Mouse (Mus musculus): ENCODE results near the gene Zfp488. TPM values are rescaled to one million over a fixed set of nuclear protein-coding genes. Genes with fewer than 3 reads are reported as not detected.

The Zfp488 gene
- total RNA-seq, 2 experiments from 2014 or later, result not detected

DNA sequence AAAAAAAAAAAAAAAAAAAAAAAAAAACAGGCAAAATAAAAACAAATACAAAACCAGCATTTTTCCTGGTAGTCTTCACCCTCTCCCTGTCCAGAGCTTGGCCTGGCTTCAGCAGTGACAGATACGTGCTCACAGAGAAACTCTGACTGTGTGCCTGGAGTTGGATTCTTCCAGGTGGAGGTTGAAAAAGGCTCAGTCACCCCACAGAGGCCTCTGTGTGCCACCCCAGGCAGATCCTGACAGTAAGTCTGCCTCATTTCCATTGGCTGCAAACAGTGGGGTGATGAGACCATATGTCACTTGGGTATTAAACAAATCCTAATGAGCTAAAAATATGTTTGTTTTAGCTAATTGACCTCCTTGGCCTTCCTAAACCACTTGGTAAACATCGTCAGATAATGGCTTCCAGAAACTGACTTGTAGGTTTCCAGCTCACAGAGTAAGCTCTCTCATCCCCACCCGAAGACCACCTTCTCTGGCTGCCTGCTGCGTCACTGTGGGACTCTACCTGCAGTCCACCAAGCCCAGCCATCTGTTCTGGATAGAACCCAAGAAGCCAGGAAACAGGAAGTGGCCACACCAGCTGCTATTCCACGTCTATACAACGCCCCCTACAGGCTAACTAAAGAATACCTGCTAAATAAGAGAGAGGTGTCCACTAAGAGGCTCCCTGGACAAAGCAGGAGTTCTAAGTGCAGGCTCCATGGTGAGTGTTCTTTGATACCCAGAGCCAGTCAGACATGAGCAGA, 26.2 kb downstream of the Zfp488 start:
- intact Hi-C loops (cut with DNase I), result no loop called here
- no peak for DNase-seq

GRCm38 (mm10) chr14:33946125-33946524, 32.4 kb downstream of the Zfp488 start:
- intact Hi-C loops (cut with DNase I), result no loop called here

GRCm38 (mm10) chr14:33942222-33942621, 36.3 kb downstream of the Zfp488 start:
- intact Hi-C loops (cut with DNase I), result no loop called here
- DNase-seq, result no peak

More at GRCm38 (mm10) chr14:33946125-33946524, 32.4 kb downstream of the Zfp488 start:
- no peak for DNase-seq

GRCm38 (mm10) chr14:33940739-33941138, 37.8 kb downstream of the Zfp488 start, which contains the start of gene Gdf2:
Gene Gdf2, plus strand, starts transcription at chr14:33941039.
- no peak for DNase-seq
- intact Hi-C loops (cut with DNase I), result loop anchor here (2.0 kb wide), 1 partner anchor 20 kb away; no protein-coding TSS in a partner anchor

DNA sequence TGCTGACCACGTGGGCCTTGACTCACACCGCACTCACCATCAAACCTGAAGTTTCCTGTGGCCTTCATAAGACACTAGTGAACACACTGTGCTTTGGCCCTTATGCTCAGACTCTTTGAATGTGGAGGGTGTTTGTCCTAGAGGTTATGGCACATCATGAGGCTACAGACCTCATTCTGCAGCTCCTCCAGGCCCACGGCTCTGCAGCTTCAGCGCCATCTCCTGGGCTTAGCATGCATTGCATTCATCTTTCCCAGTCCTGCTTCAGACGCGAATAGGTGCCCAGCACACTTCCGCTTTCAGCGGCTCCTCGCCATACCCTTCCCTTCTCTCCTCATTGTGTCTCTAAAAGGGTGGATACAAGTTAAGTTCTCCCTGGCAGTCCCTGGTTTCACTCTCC, 39.4 kb downstream of the Zfp488 start:
- intact Hi-C loops (cut with DNase I), result loop anchor here (5.0 kb wide), 1 partner anchor 307 kb away; no protein-coding TSS in a partner anchor
- peak; percentile 58 to 74 for DNase-seq

GRCm38 (mm10) chr14:33933778-33934317, 44.7 kb downstream of the Zfp488 start:
- intact Hi-C loops (cut with DNase I), result loop anchor here (1.0 kb wide), 2 partner anchors 238 to 261 kb away; no protein-coding TSS in a partner anchor
- DNase-seq, result peak; percentile 41 to 62

DNA sequence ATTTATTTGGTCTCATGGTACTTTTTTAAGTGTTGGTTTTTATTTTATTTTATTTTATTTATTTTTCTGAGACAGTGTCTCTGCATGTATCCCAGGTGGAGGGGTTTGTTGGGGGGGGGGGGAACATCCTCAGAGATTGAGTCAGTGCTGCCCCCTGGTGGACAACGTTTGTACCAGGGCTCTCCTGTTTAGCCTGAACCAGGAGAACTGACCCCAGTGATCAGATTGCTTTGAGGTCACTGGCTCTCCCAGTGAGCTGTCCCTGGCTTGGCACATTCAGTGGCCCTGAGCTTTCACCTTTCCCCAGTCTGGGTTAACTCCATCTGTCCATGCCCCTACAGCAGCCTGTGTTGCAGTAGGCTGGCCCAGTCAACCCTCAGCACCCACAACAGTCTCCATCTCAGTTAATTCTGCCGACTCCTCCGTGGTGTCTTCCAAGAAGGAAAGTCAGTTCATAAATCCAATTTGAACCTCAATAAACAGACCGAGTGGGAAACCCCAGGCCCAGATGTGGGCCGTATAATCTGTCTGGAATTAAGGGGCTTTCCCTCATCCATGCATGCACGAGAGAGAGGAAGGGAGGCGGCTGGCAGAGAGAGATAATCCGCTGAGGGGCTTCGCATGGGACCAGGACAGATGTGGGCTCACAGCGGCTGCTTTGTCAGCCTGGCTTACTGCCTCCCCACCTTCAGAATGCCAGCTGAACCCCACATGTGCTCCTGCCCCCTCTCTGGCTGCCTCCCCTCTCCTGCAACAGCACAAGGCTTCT, 45.4 kb downstream of the Zfp488 start:
- peak; percentile 71 to 81 for DNase-seq
- intact Hi-C loops (cut with DNase I), result loop anchor here (1.0 kb wide), 2 partner anchors 237 to 260 kb away; no protein-coding TSS in a partner anchor

- DNase-seq, result no peak
- intact Hi-C loops (cut with DNase I), result no loop called here
These were observed 46.7 kb downstream of the Zfp488 start for GRCm38 (mm10) chr14:33931853-33932252.

DNA sequence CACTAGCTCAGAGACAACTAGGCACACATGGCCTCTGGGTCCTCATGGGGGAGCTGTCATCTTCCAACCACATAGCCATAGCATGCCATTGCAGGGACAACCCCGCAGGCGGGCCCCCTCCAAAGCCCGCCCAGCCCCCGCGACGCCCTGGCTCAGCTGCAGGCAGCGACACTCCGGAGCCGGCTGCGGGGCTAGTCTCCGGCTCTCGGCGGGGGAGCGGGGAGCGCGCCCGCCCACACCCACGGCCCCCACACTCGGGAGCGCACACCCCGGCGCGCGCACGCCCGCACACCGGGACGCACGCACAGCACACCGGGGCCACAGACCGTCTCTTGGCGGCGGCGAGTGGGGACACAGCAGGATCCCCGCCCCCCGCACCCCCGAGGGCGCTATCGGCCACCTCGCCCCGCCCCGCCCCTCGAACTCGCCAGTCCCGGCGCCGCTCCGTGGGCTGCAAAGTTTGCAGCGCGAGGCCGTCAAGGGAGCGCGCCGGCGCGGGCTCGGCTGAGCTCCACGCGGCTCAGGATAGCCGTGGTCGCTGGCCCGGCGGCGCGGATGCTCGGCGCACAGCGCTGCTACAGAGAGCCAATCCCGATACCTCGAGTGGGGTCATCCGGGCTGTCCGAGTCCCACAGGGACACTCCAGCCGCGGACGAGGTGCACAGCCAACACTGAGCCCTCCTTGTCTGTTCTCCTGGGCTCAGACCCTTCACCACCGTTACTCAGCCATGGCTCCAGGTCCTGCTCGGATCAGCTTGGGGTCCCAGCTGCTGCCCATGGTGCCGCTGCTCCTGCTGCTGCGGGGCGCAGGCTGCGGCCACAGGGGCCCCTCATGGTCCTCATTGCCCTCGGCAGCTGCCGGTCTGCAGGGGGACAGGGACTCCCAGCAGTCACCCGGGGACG, 55.1 kb downstream of the Zfp488 start, which contains the start of gene Gdf10:
Gene Gdf10 (plus strand): TSS at position 420 of the 903 bp plus-strand sequence.
- peak; percentile 24 to 37 for DNase-seq
- intact Hi-C loops (cut with DNase I), result no loop called here

- intact Hi-C loops (cut with DNase I), result no loop called here
- DNase-seq, result no peak
These were observed 55.8 kb downstream of the Zfp488 start for GRCm38 (mm10) chr14:33922771-33923167.

DNA sequence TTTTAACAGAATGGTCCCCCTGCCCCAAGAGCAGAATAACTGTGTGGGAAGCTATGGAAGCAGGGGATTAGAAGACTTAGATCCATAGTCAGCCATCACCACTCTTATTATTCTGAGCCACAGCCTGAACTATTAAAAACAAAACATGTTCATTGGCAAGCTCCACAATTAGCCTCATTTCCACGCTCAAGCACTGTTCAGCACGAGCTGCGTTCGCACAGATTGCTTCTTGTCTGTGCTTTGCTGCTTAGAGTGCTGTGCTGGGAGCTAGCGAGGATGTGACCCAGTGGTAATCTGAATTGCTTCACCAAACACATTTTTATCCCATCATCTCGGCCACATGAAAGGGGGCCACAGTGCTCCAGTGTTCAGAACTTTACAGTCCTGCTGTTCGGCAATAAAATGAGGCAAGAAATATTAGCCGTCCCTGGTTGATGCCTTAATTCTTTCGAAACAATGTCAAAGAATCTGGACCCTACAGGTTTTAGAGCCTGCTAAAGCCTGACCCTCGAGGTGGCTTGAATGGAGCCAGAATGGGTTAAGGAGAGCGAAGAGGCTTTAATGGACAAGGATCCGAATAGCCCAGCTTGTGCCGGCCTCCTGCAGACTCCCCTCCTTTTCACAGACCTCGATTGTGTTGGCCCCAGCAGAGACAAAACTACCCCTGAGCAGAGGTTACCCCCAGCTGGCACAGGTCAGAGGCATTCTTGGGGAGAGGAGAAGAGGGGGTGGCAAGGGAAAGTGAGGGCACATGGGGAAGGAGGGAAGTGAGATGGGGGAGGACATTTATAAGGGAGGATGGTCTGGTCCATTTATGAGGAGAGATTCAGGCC, 57.6 kb downstream of the Zfp488 start:
- intact Hi-C loops (cut with DNase I), result no loop called here
- no peak for DNase-seq

Other genes starting within 250 kb of the Zfp488 start
- 1 to 10 TPM; 1.2 to 1.7 TPM for gene Gdf10, start 55.2 kb downstream of the Zfp488 start, total RNA-seq (2021)
- gene Gdf2, start 37.7 kb downstream of the Zfp488 start, total RNA-seq (2021), result under 1 TPM; 0.16 to 0.19 TPM
- not detected for gene Rbp3, start 24.8 kb downstream of the Zfp488 start, total RNA-seq (2021)
- gene Gm30083, start 36.4 kb upstream of the Zfp488 start, total RNA-seq (2021), result not detected
- gene Gm5460, start 38.0 kb upstream of the Zfp488 start, total RNA-seq (2021), result not detected
- not detected for gene Antxrl, start 73.9 kb upstream of the Zfp488 start, total RNA-seq (2021)
- gene Anxa8, start 107.2 kb upstream of the Zfp488 start, total RNA-seq (2021), result 1 to 10 TPM; 2.6 to 3.7 TPM
- gene A630023A22Rik, start 124.0 kb upstream of the Zfp488 start, total RNA-seq (2021), result not detected
- gene Npy4r, start 173.7 kb upstream of the Zfp488 start, total RNA-seq (2021), result under 1 TPM; 0.14 TPM
- gene Gprin2, start 222.9 kb upstream of the Zfp488 start, total RNA-seq (2021), result under 1 TPM; 0.08 to 0.17 TPM
- gene Syt15, start 240.8 kb upstream of the Zfp488 start, total RNA-seq (2021), result under 1 TPM; 0.65 to 0.92 TPM